Mouse (Mus musculus) liver, adult 2 months (tissue): Measurements from ENCODE around the gene Mrpl41. TPM values are rescaled to one million over a fixed set of nuclear protein-coding genes. Genes with fewer than 3 reads are reported as not detected.
"Not testable (repeated sequence)": the region's sequence is repeated elsewhere in the genome, so short reads cannot be mapped to it uniquely, and the experiment has no call there.

Experiments
- DNase-seq: peaks from one replicate; pipeline ENCODE4 v3.0.0-alpha.2; 2011; ENCODE audit warnings: low read depth, low spot score; ENCODE audit errors: extremely low read depth
- H3K27ac ChIP-seq: fragments of 200-500 bp; replicated peaks from 2 replicates; pipeline ENCODE4 v1.5.1; 2012; ENCODE audit warnings: low read depth, mild to moderate bottlenecking, control low read depth, inconsistent platforms, low read length; ENCODE audit not compliant: insufficient read depth
- H3K27me3 ChIP-seq: fragments of 200-500 bp; 2 replicates; pipeline ENCODE4 v1.6.1; 2012; ENCODE audit warnings: mild to moderate bottlenecking, moderate library complexity, low read length, inconsistent platforms; ENCODE audit not compliant: control insufficient read depth, insufficient read depth
- H3K36me3 ChIP-seq: fragments of 200-500 bp; 2 replicates; pipeline ENCODE4 v1.6.1; 2012; ENCODE audit warnings: low read length, inconsistent platforms; ENCODE audit not compliant: control insufficient read depth, insufficient read depth
- H3K4me1 ChIP-seq: fragments of 200-500 bp; 2 replicates; pipeline ENCODE4 v1.6.1; 2011; ENCODE audit warnings: low read length; ENCODE audit not compliant: control insufficient read depth, insufficient read depth
- H3K4me3 ChIP-seq: fragments of 200-500 bp; 2 replicates; pipeline ENCODE4 v1.5.1; 2011; ENCODE audit warnings: low read depth, mild to moderate bottlenecking, control low read depth, low read length, moderate library complexity; ENCODE audit not compliant: insufficient read depth
- H3K79me2 ChIP-seq: fragments of 200-500 bp; 2 replicates; pipeline ENCODE4 v1.6.1; 2012; ENCODE audit warnings: inconsistent platforms, mild to moderate bottlenecking, low read length, moderate library complexity; ENCODE audit not compliant: control insufficient read depth, insufficient read depth
- H3K9ac ChIP-seq: fragments of 200-500 bp; 2 replicates; pipeline ENCODE4 v1.6.1; 2012; ENCODE audit warnings: low read depth, mild to moderate bottlenecking, control low read depth, inconsistent platforms, low read length
- CTCF ChIP-seq: fragments of 200-500 bp; IDR thresholded peaks from 2 replicates; pipeline ENCODE4 v1.5.1; 2011; ENCODE audit warnings: low read depth, low read length, control low read depth
- POLR2A ChIP-seq: fragments of 200-500 bp; IDR thresholded peaks from 2 replicates; pipeline ENCODE4 v1.6.1; 2011; ENCODE audit warnings: low read length, control low read depth; ENCODE audit not compliant: insufficient read depth; ENCODE audit errors: extremely low read depth
- whole genome bisulfite sequencing: fragments of 180-500 bp; shearing (Covaris S2); methylation state at CpG from one replicate; pipeline ENCODE4 v1.1.7; 2018; 5-methylcytosine and 5-hydroxymethylcytosine counted together
- polyA plus RNA-seq: library from polyadenylated mRNA; depleted of rRNA; stranded (reverse); fragments of >200 nt; gene quantifications from 2 replicates; pipeline ENCODE4 v1.2.3, GENCODE M21; 2012
- total RNA-seq: library from RNA; depleted of rRNA; stranded (reverse); fragments of >200 nt; gene quantifications from 2 replicates; pipeline ENCODE4 v1.2.3, GENCODE M21; 2014

Mrpl41 gene
- total and polyA plus RNA-seq, 2 experiments = 24.4 to 77.0 TPM

GRCm38 (mm10) chr2:24949421-24950188 lies 25.3 kb downstream of the Mrpl41 start, which contains the start of gene Zmynd19:
TSS of gene Zmynd19 (plus strand) at chr2:24949792.
- H3K27ac ChIP-seq = peak within 1 kb of the TSS; percentile 11; the same call in 1 of the 2 replicates
- 1% methylated on average over 106 of the region's 108 CpGs for WGBS
- no peaks in the 10 kb centered on the region for H3K79me2 ChIP-seq
- DNase-seq = peak; percentile 74
- no peak for TF ChIP-seq CTCF
- TF ChIP-seq POLR2A = no peak
- peak within 1 kb of the TSS; percentile 85 for H3K9ac ChIP-seq
- H3K27me3 ChIP-seq = no peaks in the 10 kb centered on the region
- peaks cover 2% of the 10 kb centered on the region; the same call in 1 of the 2 replicates for H3K4me1 ChIP-seq
- peaks cover 22% of the 10 kb centered on the region; the same call in 1 of the 2 replicates for H3K36me3 ChIP-seq
- H3K4me3 ChIP-seq = peak within 1 kb of the TSS; percentile 81

GRCm38 (mm10) chr2:24944304-24944703 lies 30.6 kb downstream of the Mrpl41 start:
- not testable (repeated sequence) for H3K4me1 ChIP-seq, H3K27ac ChIP-seq, H3K9ac ChIP-seq, H3K27me3 ChIP-seq, H3K36me3 ChIP-seq, H3K79me2 ChIP-seq, H3K4me3 ChIP-seq
- WGBS = 33% methylated on average over 2 of the region's 2 CpGs
- DNase-seq = peak; percentile 69

- TF ChIP-seq POLR2A (no peak), CTCF (no peak)
- no peak for DNase-seq
- H3K27me3 ChIP-seq = no peaks in the 10 kb centered on the region
- no peak overlapping the region for H3K27ac ChIP-seq
- no peaks in the 10 kb centered on the region for H3K79me2 ChIP-seq
- H3K36me3 ChIP-seq = no peaks in the 10 kb centered on the region
- no peak overlapping the region for H3K9ac ChIP-seq
- no peaks in the 10 kb centered on the region for H3K4me1 ChIP-seq
- H3K4me3 ChIP-seq = no peak overlapping the region
- 84% methylated on average over 4 of the region's 4 CpGs for WGBS
These were observed 32.8 kb downstream of the Mrpl41 start for GRCm38 (mm10) chr2:24942092-24942491.

GRCm38 (mm10) chr2:24935057-24935796 lies 39.7 kb downstream of the Mrpl41 start, which contains the start of gene Arrdc1:
TSS of gene Arrdc1 (minus strand) at chr2:24935252.
- TF ChIP-seq CTCF (peak; percentile 76), POLR2A (peak; percentile 60)
- under 1% methylated on average over 49 of the region's 49 CpGs for WGBS
- H3K4me3 ChIP-seq = peak within 1 kb of the TSS; percentile 73

GRCm38 (mm10) chr2:24934441-24934963 lies 40.4 kb downstream of the Mrpl41 start:
- 21% methylated on average over 19 of the region's 19 CpGs for WGBS
- DNase-seq = peak; percentile 12
- Histone ChIP-seq H3K4me3 (peak overlapping the region; percentile 73), H3K4me1 (no peaks in the 10 kb centered on the region), H3K9ac (peak overlapping the region; percentile 81), H3K79me2 (no peaks in the 10 kb centered on the region), H3K36me3 (no peaks in the 10 kb centered on the region), H3K27me3 (no peaks in the 10 kb centered on the region), H3K27ac (no peak overlapping the region)
- TF ChIP-seq POLR2A (no peak), CTCF (no peak)

More at GRCm38 (mm10) chr2:24935057-24935796, 39.7 kb downstream of the Mrpl41 start, which contains the start of gene Arrdc1:
- H3K27me3 ChIP-seq = no peaks in the 10 kb centered on the region
- peak within 1 kb of the TSS; percentile 11 for H3K27ac ChIP-seq
- H3K36me3 ChIP-seq = no peaks in the 10 kb centered on the region
- peak; percentile 92 for DNase-seq
- H3K9ac ChIP-seq = peak within 1 kb of the TSS; percentile 81
- H3K79me2 ChIP-seq = no peaks in the 10 kb centered on the region
- no peaks in the 10 kb centered on the region for H3K4me1 ChIP-seq
